Mouse (Mus musculus) hindbrain, embryonic 10.5 days (tissue): ENCODE measurements around the gene Gm1043. TPM values are rescaled to one million over a fixed set of nuclear protein-coding genes. Genes with fewer than 3 reads are reported as not detected.

Source experiments
- DNase-seq: peaks from one replicate; pipeline ENCODE4 v3.0.0-alpha.2; 2017; ENCODE audit warnings: low spot score
- H3K27ac ChIP-seq: fragments of 300-500 bp; sonication (generic); 2 replicates; pipeline ENCODE4 v1.5.1; 2016; ENCODE audit warnings: mild to moderate bottlenecking, moderate library complexity
- H3K27me3 ChIP-seq: fragments of 300-500 bp; sonication (generic); 2 replicates; pipeline ENCODE4 v1.6.1; 2016; ENCODE audit warnings: mild to moderate bottlenecking; ENCODE audit not compliant: poor library complexity, insufficient read depth, severe bottlenecking
- H3K36me3 ChIP-seq: fragments of 300-500 bp; sonication (generic); 2 replicates; pipeline ENCODE4 v1.6.1; 2016; ENCODE audit warnings: mild to moderate bottlenecking, moderate library complexity
- H3K4me1 ChIP-seq: fragments of 300-500 bp; sonication (generic); replicated peaks from 2 replicates; pipeline ENCODE4 v1.6.1; 2016; ENCODE audit warnings: mild to moderate bottlenecking
- H3K4me3 ChIP-seq: fragments of 300-500 bp; sonication (generic); 2 replicates; pipeline ENCODE4 v1.5.1; 2016; ENCODE audit warnings: mild to moderate bottlenecking, moderate library complexity
- H3K9me3 ChIP-seq: fragments of 300-500 bp; sonication (generic); 2 replicates; pipeline ENCODE4 v1.6.1; 2016; ENCODE audit warnings: mild to moderate bottlenecking, moderate library complexity
- WGBS: fragments of 180-500 bp; shearing (Covaris S2); methylation state at CpG from one replicate; pipeline ENCODE4 v1.1.7; 2016; 5-methylcytosine and 5-hydroxymethylcytosine counted together
- polyA plus RNA-seq: library from polyadenylated mRNA; unstranded; fragments of >200 nt; fragmentation: Nextera tagmentation; extraction: Ambion mirVana; gene quantifications from 2 replicates; pipeline ENCODE4 v1.2.1, GENCODE M21; 2016

Gene Gm1043
- polyA plus RNA-seq, 1 experiment from 2014 or later = 0.08 TPM

DNA sequence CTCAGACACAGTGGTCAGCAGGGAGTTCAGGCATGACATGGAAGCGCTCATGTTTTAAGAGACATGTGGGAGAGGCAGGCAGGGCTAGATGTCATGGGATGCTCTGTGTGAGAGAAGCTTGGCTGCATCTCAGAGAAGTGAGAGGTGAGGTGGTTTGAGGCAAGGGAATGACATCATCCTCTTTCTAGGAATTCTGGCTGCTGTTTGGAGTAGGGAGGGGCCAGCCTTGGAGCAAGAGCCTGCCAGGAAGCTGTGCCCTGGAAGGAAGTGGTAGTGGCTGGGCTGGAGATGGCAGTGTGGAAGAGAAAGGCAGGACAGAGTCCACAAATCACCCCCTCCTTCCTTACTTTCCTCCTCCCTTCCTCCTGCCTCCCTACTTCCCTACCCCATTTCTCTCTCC lies 140.5 kb downstream of the Gm1043 start:
- Histone ChIP-seq H3K27me3 (no peaks in the 10 kb centered on the region), H3K9me3 (no peaks in the 10 kb centered on the region), H3K4me3 (no peak overlapping the region), H3K36me3 (no peaks in the 10 kb centered on the region), H3K4me1 (peaks cover 54% of the 10 kb centered on the region), H3K27ac (peak overlapping the region; percentile 30; the same call in 1 of the 2 replicates)
- WGBS = 89% methylated on average over 1 of the region's 1 CpGs
- DNase-seq = no peak

DNA sequence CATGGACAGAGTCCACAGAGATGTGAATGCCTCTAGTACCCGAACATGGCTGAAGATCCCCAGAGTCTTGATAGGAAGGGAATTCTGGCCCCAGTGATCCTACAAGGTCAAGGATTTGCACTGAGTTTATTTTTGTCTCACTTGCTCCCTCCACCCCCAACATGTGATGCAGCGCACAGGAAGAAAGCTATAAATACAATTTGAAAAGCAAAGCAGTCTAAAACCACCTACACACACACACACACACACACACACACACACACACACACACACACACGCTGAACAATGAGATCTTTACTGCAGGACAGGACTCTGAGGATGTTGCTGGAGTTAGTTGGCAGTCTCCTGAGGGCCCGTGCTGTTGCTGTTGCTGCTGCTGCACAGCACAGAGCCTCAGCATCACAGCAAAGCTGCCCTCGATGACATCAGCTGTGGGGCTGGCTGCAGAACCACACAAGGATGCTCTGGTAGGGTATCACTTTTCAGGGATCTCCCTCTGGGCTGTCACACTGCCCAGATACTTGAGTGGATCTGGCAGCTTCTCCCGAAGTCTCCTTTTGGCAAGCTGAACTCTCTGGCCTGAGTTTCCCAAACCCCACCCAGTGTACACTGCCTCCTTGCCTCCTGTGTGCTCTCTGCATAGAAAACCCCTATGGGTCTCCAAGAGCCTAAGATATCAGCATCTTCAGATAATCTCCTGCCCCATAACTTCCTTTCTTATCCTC lies 142.9 kb downstream of the Gm1043 start:
- Histone ChIP-seq H3K4me1 (peaks cover 34% of the 10 kb centered on the region), H3K9me3 (no peaks in the 10 kb centered on the region), H3K27ac (peak overlapping the region; percentile 53; the same call in 1 of the 2 replicates), H3K27me3 (no peaks in the 10 kb centered on the region), H3K4me3 (no peak overlapping the region), H3K36me3 (no peaks in the 10 kb centered on the region)
- 72% methylated on average over 6 of the region's 6 CpGs for WGBS
- no peak for DNase-seq

DNA sequence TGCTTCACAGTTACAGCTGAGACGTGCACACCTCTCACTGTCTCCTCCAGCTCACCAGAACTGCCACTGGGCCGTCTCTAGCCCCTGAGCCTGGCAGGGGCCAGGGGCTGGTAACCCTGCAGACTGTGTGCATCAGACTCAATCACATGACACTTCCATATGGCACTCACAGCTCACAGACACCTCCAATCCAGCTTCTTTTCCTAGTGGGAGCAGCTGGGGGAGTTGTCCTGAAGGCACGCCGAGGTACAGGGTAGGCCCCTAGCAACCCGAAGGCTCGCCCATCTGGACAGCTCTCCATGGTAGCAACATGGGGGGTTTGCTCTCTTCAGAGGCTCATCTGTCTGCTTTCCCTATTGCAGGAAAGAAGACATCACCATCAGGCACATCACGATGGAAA lies 143.7 kb downstream of the Gm1043 start:
- 71% methylated on average over 7 of the region's 7 CpGs for WGBS
- H3K4me1 ChIP-seq = peaks cover 34% of the 10 kb centered on the region
- H3K36me3 ChIP-seq = no peaks in the 10 kb centered on the region
- no peaks in the 10 kb centered on the region for H3K27me3 ChIP-seq
- DNase-seq = peak; percentile 36
- peak overlapping the region; percentile 53 for H3K27ac ChIP-seq
- H3K4me3 ChIP-seq = no peak overlapping the region
- no peaks in the 10 kb centered on the region for H3K9me3 ChIP-seq

DNA sequence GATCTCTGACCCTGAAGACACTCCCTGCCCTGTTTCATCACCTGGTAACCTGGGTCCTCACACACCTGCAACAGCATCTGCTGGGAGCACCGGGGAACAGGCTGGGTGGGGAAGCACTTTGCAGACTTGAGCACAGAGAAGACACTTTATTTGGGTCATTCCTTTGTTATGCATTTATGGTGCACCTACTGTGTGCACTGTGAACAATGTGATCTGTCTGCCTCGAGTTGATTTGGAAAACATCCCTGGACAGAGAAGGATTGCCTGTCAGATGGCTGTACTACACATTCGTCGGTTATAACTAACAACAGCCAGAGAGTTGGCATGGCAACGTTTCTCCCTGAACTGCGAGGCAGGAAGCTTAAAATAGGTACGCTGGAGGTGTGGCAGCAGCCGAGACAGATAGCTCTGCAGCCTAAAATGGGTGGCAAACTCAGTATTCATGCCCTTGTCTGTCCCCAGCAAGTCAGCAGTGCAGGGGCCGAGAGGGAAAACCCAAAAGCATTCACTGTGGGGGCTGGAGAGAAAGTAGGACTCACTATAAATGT lies 147.9 kb downstream of the Gm1043 start:
- Histone ChIP-seq H3K27me3 (0 out of 2 replicates have a peak, but pooled peaks cover 9% of the 10 kb centered on the region), H3K27ac (no peak overlapping the region), H3K36me3 (no peaks in the 10 kb centered on the region), H3K9me3 (no peaks in the 10 kb centered on the region), H3K4me1 (peaks cover 19% of the 10 kb centered on the region), H3K4me3 (no peak overlapping the region)
- DNase-seq = no peak
- 60% methylated on average over 9 of the region's 9 CpGs for WGBS

DNA sequence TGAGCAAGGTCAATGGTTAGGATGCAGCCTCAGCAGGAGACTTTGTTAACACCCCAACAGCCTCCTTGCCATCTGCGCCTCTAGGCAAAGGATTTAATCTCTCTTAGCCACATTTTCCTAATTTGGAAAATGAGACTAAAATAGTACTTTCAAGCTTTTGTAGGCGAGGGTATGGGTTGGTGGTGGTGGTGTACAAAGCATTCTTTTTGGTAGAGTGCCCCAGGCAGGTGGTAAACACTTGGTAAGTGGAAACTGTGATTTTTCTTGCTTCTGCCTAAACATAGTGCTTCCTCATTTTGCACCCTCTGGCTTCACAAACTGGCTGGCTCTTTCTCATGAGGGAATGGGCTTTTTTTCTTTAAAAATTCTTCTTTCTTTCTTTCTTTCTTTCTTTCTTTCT lies 153.5 kb downstream of the Gm1043 start:
- Histone ChIP-seq H3K4me3 (no peak overlapping the region), H3K9me3 (no peaks in the 10 kb centered on the region), H3K4me1 (peaks cover 32% of the 10 kb centered on the region), H3K27ac (no peak overlapping the region), H3K27me3 (peaks cover 54% of the 10 kb centered on the region), H3K36me3 (no peaks in the 10 kb centered on the region)
- 42% methylated on average over 2 of the region's 2 CpGs for WGBS
- DNase-seq = no peak

DNA sequence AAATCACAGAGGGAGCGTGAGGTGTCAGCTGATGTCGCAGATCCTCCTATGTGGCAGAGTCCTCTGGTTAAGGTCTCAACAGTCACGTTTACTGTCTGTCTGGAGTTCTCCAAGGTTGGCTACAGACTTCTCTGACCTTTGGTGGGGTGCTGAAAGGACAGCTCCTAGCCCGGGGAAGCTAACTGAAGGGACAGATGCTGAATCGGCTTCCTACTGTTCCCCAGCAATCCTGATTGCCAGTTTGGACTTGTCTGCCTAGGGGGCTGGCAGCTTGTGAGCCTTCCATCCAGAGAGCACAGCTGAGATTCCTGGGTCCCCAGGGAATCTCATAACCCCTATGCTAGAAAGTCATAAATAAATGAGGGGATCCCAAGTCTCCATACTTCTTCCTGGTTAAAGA lies 155.4 kb downstream of the Gm1043 start:
- DNase-seq = peak; percentile 73
- Histone ChIP-seq H3K4me1 (peaks cover 51% of the 10 kb centered on the region), H3K27me3 (peaks cover 71% of the 10 kb centered on the region), H3K4me3 (no peak overlapping the region), H3K36me3 (no peaks in the 10 kb centered on the region), H3K27ac (no peak overlapping the region), H3K9me3 (no peaks in the 10 kb centered on the region)
- WGBS = 6% methylated on average over 5 of the region's 5 CpGs

DNA sequence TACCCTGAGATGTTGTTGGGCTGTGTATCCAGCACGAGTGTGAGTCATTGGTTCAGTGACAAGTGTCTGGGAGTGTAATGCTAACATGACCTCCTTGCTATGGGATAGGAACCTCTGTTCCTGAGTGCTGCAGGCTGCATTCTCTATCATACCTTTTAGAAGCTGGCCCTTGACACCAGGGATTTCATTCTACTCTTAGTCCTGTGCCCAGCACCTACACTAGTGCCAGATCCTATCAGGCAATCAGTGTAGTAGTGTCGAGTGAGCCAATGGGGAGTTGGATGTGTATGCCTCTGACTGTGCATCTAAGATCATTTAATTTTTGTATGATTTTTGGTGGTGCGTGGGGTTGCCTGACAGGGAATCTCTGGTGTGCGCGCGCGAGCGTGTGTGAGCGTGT lies 156.1 kb downstream of the Gm1043 start:
- Histone ChIP-seq H3K9me3 (no peaks in the 10 kb centered on the region), H3K27me3 (peaks cover 71% of the 10 kb centered on the region), H3K27ac (peak overlapping the region; percentile 94)

DNA sequence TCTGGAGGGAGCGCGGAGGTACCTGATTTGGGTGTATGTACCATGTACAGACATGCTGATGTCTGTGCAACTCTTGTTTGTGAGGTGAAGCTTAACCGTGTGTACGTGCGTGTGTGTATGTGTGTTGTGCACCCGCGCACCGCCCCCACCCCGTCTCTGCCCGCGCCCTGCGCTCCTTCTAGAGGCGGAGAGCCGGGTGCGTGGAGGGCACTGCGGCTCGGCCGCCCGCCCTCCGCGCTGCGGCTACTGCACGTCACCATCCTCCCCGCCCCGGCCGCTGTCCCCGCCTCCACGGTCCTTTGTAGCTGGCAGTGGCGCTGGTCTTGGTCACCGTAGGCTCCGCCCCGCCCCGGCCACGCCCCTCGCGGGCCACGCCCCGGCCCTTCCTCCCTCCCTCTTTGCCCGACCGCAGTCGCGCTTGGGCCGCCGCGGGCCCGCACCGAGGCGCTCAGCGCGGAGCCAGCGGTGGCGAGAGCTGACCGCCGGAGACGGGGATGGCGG lies 156.5 kb downstream of the Gm1043 start, which contains the start of gene Crmp1:
Crmp1 (plus strand) TSS at position 290 of the 501 bp plus-strand sequence.
- Histone ChIP-seq H3K27me3 (peaks cover 71% of the 10 kb centered on the region), H3K9me3 (no peaks in the 10 kb centered on the region), H3K27ac (peak within 1 kb of the TSS; percentile 94), H3K4me3 (peak within 1 kb of the TSS; percentile 80), H3K36me3 (no peaks in the 10 kb centered on the region), H3K4me1 (peaks cover 62% of the 10 kb centered on the region)
- DNase-seq = peak; percentile 91
- WGBS = under 1% methylated on average over 55 of the region's 56 CpGs

More for the DNA sequence above, 156.1 kb downstream of the Gm1043 start:
- Histone ChIP-seq H3K4me1 (peaks cover 57% of the 10 kb centered on the region), H3K36me3 (no peaks in the 10 kb centered on the region), H3K4me3 (peak overlapping the region; percentile 80)
- DNase-seq = no peak
- 15% methylated on average over 9 of the region's 9 CpGs for WGBS

DNA sequence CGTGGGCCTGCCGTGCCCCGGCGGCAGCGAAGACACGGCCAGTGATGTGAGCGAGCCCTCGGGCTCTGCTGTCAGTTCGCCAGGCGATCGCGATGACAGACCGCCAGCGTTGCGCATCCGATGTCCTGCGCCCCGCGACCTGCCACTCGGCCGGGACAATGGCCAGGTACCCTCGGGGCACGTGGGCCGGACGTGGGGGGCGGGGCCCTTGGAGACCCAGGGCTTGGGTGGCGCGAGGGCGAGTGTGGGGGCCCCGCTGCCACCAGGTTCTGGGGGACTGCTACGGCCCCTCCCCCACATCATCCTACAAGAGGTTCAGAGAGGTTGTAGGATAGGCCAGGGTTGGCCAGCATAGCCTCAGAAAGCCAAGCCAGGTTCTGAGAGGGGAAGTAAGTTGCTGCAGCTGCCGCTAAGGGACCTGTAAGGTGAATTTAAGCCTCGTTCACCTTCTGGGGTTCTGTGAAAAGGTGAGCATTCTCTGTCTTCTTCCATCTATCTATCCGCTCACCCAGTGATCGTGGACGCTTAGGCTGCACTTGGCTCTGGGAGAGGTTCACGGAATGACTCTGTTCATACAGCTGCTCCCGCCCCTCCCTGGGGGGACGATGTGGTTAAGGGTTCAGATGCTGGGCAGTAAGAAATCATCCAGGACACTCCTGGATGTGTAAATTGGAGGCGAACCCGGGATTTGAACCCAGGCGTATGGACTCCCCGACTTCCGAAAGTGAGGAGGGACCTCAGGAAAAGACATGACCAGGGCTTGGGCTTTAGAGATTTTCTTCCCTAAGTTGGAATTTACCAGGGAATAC lies 157.4 kb downstream of the Gm1043 start:
- peaks cover 76% of the 10 kb centered on the region for H3K27me3 ChIP-seq
- WGBS = 10% methylated on average over 44 of the region's 44 CpGs
- peak overlapping the region; percentile 94 for H3K27ac ChIP-seq
- H3K4me3 ChIP-seq = peak overlapping the region; percentile 80
- peaks cover 71% of the 10 kb centered on the region for H3K4me1 ChIP-seq
- peak; percentile 14 for DNase-seq
- H3K9me3 ChIP-seq = no peaks in the 10 kb centered on the region
- H3K36me3 ChIP-seq = no peaks in the 10 kb centered on the region

DNA sequence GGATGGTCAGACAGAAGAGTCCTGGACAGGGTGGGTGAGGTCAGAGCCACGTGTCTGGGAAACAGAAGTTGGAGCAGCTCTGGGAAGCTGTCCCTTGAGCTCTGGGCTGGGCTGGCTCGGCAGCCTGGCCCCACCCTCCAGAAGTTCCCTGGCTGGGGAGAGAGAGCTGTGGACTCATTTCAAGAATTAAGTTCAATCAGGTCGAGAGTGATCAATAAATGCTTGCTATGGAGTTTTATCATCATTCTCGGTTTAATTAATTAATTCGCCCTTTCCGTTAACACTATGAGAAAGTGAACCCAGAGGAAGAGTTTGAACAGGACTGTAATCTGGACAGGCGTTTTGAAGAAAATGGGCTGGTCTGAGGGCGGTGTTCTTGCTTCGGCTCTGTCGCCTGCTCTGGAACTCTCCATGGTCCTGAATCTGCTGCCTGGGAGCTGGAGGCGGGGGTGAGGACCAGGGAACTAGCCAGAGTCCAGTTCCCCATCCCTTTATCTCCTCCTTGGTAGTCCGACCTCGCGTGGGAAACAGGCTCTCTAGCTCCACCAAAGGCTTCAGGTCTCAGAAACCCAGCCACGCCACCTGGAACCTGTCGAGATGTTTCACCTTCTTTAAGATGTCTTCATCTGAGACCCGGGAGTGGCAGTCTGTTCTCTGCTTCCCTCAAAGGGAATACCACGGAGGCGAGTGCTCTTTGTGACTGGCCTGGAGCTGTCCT lies 158.2 kb downstream of the Gm1043 start:
- H3K4me3 ChIP-seq = peak overlapping the region; percentile 80
- H3K27me3 ChIP-seq = peaks cover 77% of the 10 kb centered on the region
- H3K27ac ChIP-seq = peak overlapping the region; percentile 94
- 1% methylated on average over 19 of the region's 19 CpGs for WGBS
- no peaks in the 10 kb centered on the region for H3K36me3 ChIP-seq
- peaks cover 78% of the 10 kb centered on the region for H3K4me1 ChIP-seq
- DNase-seq = peak; percentile 82
- no peaks in the 10 kb centered on the region for H3K9me3 ChIP-seq

DNA sequence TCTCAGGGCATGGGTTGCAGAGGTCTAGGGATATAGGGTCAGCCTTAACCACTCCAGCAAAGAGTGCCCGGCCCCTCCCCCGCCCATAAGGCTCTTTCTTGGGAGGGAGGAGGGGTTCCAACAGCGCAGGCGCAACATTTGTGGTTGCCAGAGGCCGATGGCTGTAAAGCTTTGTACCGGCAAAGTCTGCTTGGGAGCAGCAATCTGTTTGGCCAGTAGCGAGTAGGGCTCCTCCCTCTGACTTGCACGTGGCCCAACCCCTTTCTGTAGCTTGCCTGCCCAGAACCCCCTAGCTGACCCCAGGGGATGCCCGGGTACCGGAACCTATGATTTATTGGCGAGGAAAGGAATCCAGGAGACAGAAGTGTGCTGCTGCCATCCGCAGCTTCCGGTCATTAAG lies 159.0 kb downstream of the Gm1043 start:
- peak; percentile 67 for DNase-seq
- 1% methylated on average over 13 of the region's 13 CpGs for WGBS
- Histone ChIP-seq H3K27me3 (peaks cover 77% of the 10 kb centered on the region), H3K4me1 (peaks cover 86% of the 10 kb centered on the region), H3K4me3 (peak overlapping the region; percentile 80), H3K27ac (peak overlapping the region; percentile 94), H3K36me3 (no peaks in the 10 kb centered on the region), H3K9me3 (no peaks in the 10 kb centered on the region)

DNA sequence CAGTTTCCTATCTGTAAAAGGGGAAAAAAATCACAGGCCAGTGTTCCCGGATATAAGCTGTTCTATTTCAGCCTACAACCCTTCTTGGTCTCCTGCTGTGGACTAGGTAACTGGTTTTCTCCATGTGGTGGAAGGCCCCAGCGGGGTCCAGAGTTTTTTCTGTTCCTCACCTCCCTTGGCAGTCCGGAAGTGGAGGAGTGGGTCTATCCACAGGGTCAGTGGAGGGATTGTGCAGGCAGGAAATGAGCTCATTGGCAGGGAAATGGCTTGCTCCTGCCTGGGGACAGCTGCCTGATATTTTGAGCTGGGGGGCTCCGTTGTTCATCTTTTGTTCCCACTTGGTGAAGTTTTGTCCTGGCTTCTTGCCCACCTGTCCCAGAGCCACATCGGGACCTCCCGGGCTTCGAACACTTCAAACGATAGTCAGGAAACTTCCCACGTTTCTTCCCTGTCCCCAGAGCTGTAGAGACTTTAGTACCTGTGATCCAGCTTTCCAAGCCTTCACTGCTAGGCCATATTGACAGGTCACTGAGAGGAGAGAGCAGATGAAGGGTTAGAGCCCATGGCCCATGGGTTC lies 159.6 kb downstream of the Gm1043 start:
- Histone ChIP-seq H3K27ac (peak overlapping the region; percentile 94; the same call in 1 of the 2 replicates), H3K4me1 (peaks cover 86% of the 10 kb centered on the region)
- peak; percentile 11 for DNase-seq

More for the DNA sequence above, 159.6 kb downstream of the Gm1043 start:
- Histone ChIP-seq H3K4me3 (peak overlapping the region; percentile 80), H3K9me3 (no peaks in the 10 kb centered on the region), H3K27me3 (peaks cover 71% of the 10 kb centered on the region), H3K36me3 (no peaks in the 10 kb centered on the region)
- 41% methylated on average over 9 of the region's 9 CpGs for WGBS
